Mouse (Mus musculus): ENCODE results near the gene Skor1.

GRCm38 (mm10) chr9:63171951-63172350 is 23.2 kb upstream of the Skor1 start:
- TF ChIP-seq CTCF (IDR thresholded peaks at IDR 0.05; ENCODE audit: low read depth), result no peak
- no peak for TF ChIP-seq EP300 (IDR thresholded peaks at IDR 0.05; ENCODE audit: low read depth)

All from liver, embryonic 14.5 days (tissue).